Mouse (Mus musculus): ENCODE measurements around the gene Fam89a. TPM values are rescaled to one million over a fixed set of nuclear protein-coding genes. Genes with fewer than 3 reads are reported as not detected.

Gene Fam89a
- polyA plus RNA-seq, 1 experiment from 2014 or later, result 0.90 TPM

DNA sequence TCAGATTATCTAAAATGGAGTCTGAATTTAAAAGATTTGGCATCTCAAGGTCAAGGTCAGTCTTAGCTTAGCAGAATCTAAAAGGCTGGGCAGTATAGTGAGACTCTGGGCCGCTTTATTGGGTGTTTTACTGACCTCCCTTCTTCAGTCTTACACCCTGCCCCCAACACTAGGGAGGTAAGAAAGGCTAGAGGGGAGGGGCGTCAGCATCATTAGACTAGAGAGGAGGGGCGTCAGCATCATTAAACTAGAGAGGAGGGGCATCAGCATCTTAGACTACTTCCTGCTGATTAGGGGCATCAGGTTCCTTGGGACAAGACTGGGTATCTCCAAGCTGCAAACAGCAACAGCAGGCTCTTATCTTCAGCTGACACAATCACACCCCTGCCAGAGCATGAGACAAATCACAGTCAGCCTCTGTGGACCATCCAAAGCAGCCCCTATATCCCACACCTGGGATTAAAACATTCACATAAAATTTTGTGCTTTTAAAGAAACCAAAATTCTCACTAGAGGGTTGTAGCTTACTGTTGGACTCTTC, 16.2 kb downstream of the Fam89a start:
- Histone ChIP-seq H3K4me1 (ENCODE audit: control insufficient read depth, insufficient read depth, low read depth, low read length) (no peaks in the 10 kb centered on the region), H3K27ac (ENCODE audit: low read depth, low read length) (no peak overlapping the region), H3K4me2 (ENCODE audit: low read length) (no peak overlapping the region), H3K36me3 (ENCODE audit: control insufficient read depth, insufficient read depth, low read length) (peaks cover 37% of the 10 kb centered on the region), H3K9ac (ENCODE audit: low read depth, low read length) (no peak overlapping the region), H3K4me3 (ENCODE audit: low read length) (no peak overlapping the region), H3K27me3 (replicated peaks; ENCODE audit: control insufficient read depth, insufficient read depth, low read length) (no peaks in the 10 kb centered on the region), H3K9me3 (ENCODE audit: control insufficient read depth, low read length) (no peaks in the 10 kb centered on the region)
- no peak for ATAC-seq
- 71% methylated on average over 3 of the region's 3 CpGs for WGBS

DNA sequence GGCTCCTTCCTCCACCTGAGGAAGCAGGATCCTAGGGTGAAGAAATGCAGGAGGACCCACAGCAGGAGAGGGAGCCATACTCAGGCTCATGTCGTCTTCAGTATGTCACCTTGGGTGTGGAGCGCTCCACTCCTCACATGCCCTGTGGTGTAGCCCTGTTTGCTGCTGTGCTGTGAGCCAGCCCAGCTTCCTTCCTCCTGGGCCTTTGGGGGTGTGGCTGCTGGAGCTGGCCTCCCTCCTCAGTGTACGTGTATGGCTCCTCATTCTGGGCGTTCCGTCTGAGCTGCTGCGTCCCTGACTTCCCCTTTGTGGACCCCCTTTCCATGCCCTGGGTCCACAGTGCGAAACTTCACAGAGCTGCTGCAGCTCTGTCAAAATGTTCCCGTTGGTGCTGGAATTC, 18.8 kb downstream of the Fam89a start:
- no peaks in the 10 kb centered on the region for H3K4me1 ChIP-seq (ENCODE audit: control insufficient read depth, insufficient read depth, low read depth, low read length)
- no peak overlapping the region for H3K4me3 ChIP-seq (ENCODE audit: low read length)
- H3K27ac ChIP-seq (ENCODE audit: low read depth, low read length), result no peak overlapping the region
- no peak for ATAC-seq
- H3K9me3 ChIP-seq (ENCODE audit: control insufficient read depth, low read length), result no peaks in the 10 kb centered on the region
- H3K9ac ChIP-seq (ENCODE audit: low read depth, low read length), result no peak overlapping the region
- peaks cover 56% of the 10 kb centered on the region for H3K36me3 ChIP-seq (ENCODE audit: control insufficient read depth, insufficient read depth, low read length)
- WGBS, result 98% methylated on average over 8 of the region's 8 CpGs
- H3K4me2 ChIP-seq (ENCODE audit: low read length), result no peak overlapping the region
- H3K27me3 ChIP-seq (replicated peaks; ENCODE audit: control insufficient read depth, insufficient read depth, low read length), result no peaks in the 10 kb centered on the region

DNA sequence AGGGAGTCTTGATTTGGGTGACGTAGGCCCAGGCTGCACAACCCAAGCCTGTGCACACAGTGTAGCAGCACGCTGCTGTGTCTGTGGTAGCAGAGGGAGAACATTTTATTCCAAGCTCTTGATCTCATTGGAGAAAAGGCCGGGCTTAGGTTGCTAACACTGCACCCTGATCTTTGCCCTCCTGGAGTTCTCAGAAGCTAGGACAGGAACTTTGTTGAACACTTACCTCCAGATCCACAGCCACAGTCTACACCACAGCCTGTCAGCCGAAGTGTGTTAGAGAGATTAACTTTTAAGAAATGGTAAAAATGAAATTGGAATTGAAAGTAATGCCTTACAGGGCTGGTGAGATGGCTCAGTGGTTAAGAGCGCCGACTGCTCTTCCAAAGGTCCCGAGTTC, 27.3 kb downstream of the Fam89a start:
- Histone ChIP-seq H3K9me3 (ENCODE audit: control insufficient read depth, low read length) (no peaks in the 10 kb centered on the region), H3K36me3 (ENCODE audit: control insufficient read depth, insufficient read depth, low read length) (peaks cover 17% of the 10 kb centered on the region), H3K4me3 (ENCODE audit: low read length) (no peak overlapping the region), H3K4me1 (ENCODE audit: control insufficient read depth, insufficient read depth, low read depth, low read length) (peaks cover 18% of the 10 kb centered on the region), H3K4me2 (ENCODE audit: low read length) (no peak overlapping the region), H3K9ac (ENCODE audit: low read depth, low read length) (no peak overlapping the region), H3K27ac (ENCODE audit: low read depth, low read length) (no peak overlapping the region), H3K27me3 (replicated peaks; ENCODE audit: control insufficient read depth, insufficient read depth, low read length) (no peaks in the 10 kb centered on the region)
- 96% methylated on average over 7 of the region's 7 CpGs for WGBS
- no peak for ATAC-seq

DNA sequence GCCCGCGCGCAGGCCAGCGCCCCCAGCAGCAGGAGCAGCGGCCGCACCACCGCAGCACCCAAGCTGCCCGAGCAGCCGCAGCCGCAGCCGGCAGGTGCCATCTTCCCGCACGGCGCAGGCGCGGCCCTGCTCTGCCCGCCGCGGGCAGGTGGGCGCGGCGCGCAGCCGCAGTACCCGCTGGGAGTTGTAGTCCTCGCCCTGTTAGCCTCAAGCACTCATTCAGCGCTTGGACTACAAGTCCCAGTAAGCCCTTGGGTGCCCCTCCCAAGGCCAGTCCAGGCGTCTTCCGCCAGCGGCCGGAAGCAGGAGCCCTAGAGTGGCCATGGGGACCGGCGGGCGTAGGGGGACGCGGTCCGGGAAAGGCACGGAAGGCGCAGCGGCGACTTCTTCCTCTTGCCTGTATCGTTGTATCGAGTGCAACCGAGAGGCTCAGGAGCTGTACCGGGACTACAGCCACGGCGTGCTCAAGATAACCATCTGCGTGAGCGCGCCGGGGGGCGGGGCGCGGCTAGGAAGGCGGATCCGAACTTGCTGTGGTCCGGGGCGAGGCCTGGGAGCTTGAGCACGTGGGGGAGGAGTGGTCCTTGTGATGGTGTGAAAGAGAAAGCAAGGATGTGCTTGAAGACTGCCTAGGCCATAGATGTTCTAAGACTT, 29.6 kb downstream of the Fam89a start, which contains the start of the genes Ttc13 and Arv1:
Ttc13 (minus strand) TSS at position 122 of the 654 bp plus-strand sequence.
Arv1 (plus strand) TSS at position 278 of the 654 bp plus-strand sequence.
- H3K4me3 ChIP-seq (ENCODE audit: low read length), result peak within 1 kb of the TSS; percentile 81
- peak within 1 kb of the TSS; percentile 91 for H3K9ac ChIP-seq (ENCODE audit: low read depth, low read length)
- peaks cover 18% of the 10 kb centered on the region for H3K4me1 ChIP-seq (ENCODE audit: control insufficient read depth, insufficient read depth, low read depth, low read length)
- no peaks in the 10 kb centered on the region for H3K9me3 ChIP-seq (ENCODE audit: control insufficient read depth, low read length)
- peak within 1 kb of the TSS; percentile 82 for H3K4me2 ChIP-seq (ENCODE audit: low read length)
- peak; percentile 99 for ATAC-seq
- H3K27ac ChIP-seq (ENCODE audit: low read depth, low read length), result peak within 1 kb of the TSS; percentile 71
- no peaks in the 10 kb centered on the region; the same call in 1 of the 2 replicates for H3K36me3 ChIP-seq (ENCODE audit: control insufficient read depth, insufficient read depth, low read length)
- WGBS, result under 1% methylated on average over 59 of the region's 59 CpGs
- H3K27me3 ChIP-seq (replicated peaks; ENCODE audit: control insufficient read depth, insufficient read depth, low read length), result no peaks in the 10 kb centered on the region

DNA sequence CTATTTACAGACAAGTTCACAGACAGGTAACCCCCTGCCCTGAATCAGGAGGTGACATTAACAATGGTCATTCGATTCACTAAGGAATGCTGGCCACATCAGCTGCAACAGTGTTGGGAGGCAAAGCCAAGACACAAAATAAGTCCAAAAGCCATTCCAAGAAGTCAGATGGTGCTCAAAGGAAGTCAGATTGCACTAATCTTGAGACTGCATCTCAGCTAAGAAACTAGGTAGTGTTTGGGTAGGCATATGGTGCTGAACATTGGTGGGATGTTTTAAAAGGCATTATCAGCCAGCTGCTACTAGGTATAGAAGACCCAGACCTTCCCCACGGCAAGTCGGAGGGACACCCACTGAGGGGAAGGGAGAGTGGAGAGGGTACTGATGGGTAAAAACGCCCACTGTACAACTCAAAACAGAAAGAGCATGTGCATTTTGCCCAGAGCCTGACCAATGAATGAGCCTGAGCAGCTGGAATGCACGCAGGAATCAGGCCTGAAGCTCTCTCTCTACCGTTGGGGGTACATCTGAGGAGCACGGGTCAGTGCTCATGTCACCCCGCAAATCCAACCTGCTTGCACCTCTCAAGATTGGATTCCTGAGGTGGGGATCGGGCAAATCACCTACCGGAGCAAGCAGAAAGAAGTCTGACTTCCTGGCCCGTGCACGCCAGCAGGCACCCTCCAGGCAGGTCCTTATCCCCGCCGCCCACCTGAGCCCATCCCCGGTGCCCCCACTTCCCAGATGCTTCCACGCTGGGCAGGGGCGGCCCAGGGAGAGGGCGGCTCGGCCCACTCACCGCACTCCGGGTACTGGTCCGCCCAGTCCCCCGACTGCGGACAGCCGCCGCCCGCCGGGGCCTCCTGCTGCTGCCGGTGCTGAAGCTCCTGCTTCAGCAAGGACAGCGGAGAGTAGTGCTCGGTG, 30.4 kb downstream of the Fam89a start:
- Histone ChIP-seq H3K9ac (ENCODE audit: low read depth, low read length) (peak overlapping the region; percentile 91), H3K27ac (ENCODE audit: low read depth, low read length) (peak overlapping the region; percentile 63; the same call in 1 of the 2 replicates), H3K4me3 (ENCODE audit: low read length) (peak overlapping the region; percentile 81), H3K27me3 (replicated peaks; ENCODE audit: control insufficient read depth, insufficient read depth, low read length) (no peaks in the 10 kb centered on the region), H3K9me3 (ENCODE audit: control insufficient read depth, low read length) (no peaks in the 10 kb centered on the region), H3K36me3 (ENCODE audit: control insufficient read depth, insufficient read depth, low read length) (no peaks in the 10 kb centered on the region; the same call in 1 of the 2 replicates), H3K4me1 (ENCODE audit: control insufficient read depth, insufficient read depth, low read depth, low read length) (peaks cover 18% of the 10 kb centered on the region), H3K4me2 (ENCODE audit: low read length) (peak overlapping the region; percentile 82)
- WGBS, result 3% methylated on average over 27 of the region's 31 CpGs
- ATAC-seq, result peak; percentile 69

DNA sequence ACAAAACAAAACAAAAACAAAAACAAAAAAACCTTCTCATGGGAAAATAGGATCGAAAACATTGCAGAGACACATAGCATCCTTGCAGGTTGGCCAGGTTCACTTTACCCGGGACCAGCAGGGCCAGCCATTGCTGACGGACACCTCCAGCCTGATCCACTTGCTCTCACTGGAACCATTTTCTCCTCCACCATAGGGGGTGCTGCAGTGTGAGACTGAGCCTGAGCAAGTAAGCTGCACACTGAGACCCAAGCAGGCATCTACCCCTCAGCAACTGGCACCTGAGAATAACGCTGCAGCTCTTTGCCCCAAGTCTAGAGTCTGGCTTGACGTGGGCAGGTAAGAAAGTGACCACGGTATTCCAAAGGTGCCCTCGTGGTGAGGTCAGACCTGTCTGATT, 31.5 kb downstream of the Fam89a start:
- ATAC-seq, result no peak
- 83% methylated on average over 7 of the region's 7 CpGs for WGBS
- H3K4me3 ChIP-seq (ENCODE audit: low read length), result no peak overlapping the region
- no peaks in the 10 kb centered on the region for H3K36me3 ChIP-seq (ENCODE audit: control insufficient read depth, insufficient read depth, low read length)
- no peaks in the 10 kb centered on the region for H3K27me3 ChIP-seq (replicated peaks; ENCODE audit: control insufficient read depth, insufficient read depth, low read length)
- H3K4me1 ChIP-seq (ENCODE audit: control insufficient read depth, insufficient read depth, low read depth, low read length), result peaks cover 18% of the 10 kb centered on the region
- no peak overlapping the region for H3K27ac ChIP-seq (ENCODE audit: low read depth, low read length)
- H3K9ac ChIP-seq (ENCODE audit: low read depth, low read length), result no peak overlapping the region
- no peak overlapping the region for H3K4me2 ChIP-seq (ENCODE audit: low read length)
- no peaks in the 10 kb centered on the region for H3K9me3 ChIP-seq (ENCODE audit: control insufficient read depth, low read length)

DNA sequence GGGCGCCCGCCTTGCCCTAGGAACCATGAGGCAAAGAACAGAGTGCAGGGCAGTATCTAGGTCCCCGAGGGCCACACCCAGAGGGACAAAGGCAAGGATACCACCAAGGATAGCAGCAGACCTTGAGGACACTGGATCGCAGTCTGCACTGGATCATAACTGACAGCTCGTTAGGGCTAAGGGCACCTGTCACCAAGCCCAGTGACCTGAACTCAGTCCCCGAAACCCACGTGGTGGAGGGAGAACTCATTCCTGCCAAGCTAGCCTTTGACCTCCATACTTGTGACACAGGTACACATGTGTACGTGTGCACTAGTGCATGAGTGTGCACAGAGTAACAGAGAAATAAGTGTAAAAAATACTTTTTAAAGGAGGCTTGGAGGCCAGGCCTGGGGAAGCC, 35.9 kb downstream of the Fam89a start:
- H3K9ac ChIP-seq (ENCODE audit: low read depth, low read length), result no peak overlapping the region
- no peak overlapping the region for H3K4me2 ChIP-seq (ENCODE audit: low read length)
- H3K4me1 ChIP-seq (ENCODE audit: control insufficient read depth, insufficient read depth, low read depth, low read length), result peaks cover 5% of the 10 kb centered on the region
- H3K27ac ChIP-seq (ENCODE audit: low read depth, low read length), result no peak overlapping the region
- H3K36me3 ChIP-seq (ENCODE audit: control insufficient read depth, insufficient read depth, low read length), result peaks cover 27% of the 10 kb centered on the region
- H3K9me3 ChIP-seq (ENCODE audit: control insufficient read depth, low read length), result no peaks in the 10 kb centered on the region
- H3K27me3 ChIP-seq (replicated peaks; ENCODE audit: control insufficient read depth, insufficient read depth, low read length), result no peaks in the 10 kb centered on the region
- no peak overlapping the region for H3K4me3 ChIP-seq (ENCODE audit: low read length)
- WGBS, result 88% methylated on average over 8 of the region's 8 CpGs
- ATAC-seq, result no peak

DNA sequence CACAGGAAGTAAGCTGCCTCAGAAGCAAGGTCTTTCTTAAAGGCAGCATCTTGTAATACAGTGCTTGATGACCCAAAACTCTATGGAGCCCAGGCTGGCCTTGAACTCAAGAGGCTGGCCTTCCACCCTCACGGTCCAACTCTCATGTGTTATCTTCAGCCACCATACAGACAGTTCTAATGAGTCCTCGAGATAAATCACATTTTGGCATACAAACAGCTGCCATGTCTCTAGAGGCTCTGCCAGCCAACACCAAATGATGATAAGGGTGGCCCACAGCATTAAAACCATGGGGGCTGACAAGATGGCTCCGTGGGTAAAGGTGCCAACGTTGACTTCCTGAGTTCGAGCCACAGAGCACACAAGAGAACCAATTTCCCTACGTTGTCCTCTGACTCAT, 38.4 kb downstream of the Fam89a start:
- 93% methylated on average over 6 of the region's 6 CpGs for WGBS
- H3K9me3 ChIP-seq (ENCODE audit: control insufficient read depth, low read length), result no peaks in the 10 kb centered on the region

DNA sequence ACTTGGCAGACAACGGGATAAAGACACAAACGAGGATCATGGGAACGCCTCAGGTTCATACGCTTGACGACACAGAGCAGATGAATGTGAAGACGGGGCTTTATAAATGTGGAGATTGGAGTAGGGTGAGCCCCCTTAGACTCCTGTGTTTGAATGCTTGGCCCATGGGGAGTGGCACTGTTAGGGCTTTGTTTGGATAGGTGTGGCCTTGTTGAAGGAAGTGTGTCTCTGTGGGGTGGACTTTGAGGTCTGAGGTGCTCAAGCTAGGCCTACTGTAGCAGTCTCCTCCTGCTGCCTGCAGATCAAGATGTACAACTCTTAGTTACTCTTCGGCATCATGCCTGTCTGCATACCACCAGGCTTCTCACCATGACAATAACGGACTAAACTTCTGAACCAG, 45.8 kb downstream of the Fam89a start:
- no peak for ATAC-seq
- no peaks in the 10 kb centered on the region for H3K27me3 ChIP-seq (replicated peaks; ENCODE audit: control insufficient read depth, insufficient read depth, low read length)
- peaks cover 28% of the 10 kb centered on the region for H3K36me3 ChIP-seq (ENCODE audit: control insufficient read depth, insufficient read depth, low read length)
- H3K4me1 ChIP-seq (ENCODE audit: control insufficient read depth, insufficient read depth, low read depth, low read length), result no peaks in the 10 kb centered on the region
- no peak overlapping the region for H3K4me2 ChIP-seq (ENCODE audit: low read length)
- H3K9me3 ChIP-seq (ENCODE audit: control insufficient read depth, low read length), result no peaks in the 10 kb centered on the region
- no peak overlapping the region for H3K9ac ChIP-seq (ENCODE audit: low read depth, low read length)
- no peak overlapping the region for H3K4me3 ChIP-seq (ENCODE audit: low read length)
- WGBS, result 96% methylated on average over 8 of the region's 8 CpGs
- H3K27ac ChIP-seq (ENCODE audit: low read depth, low read length), result no peak overlapping the region

More for the DNA sequence above, 38.4 kb downstream of the Fam89a start:
- no peak overlapping the region for H3K4me2 ChIP-seq (ENCODE audit: low read length)
- no peaks in the 10 kb centered on the region for H3K4me1 ChIP-seq (ENCODE audit: control insufficient read depth, insufficient read depth, low read depth, low read length)
- peaks cover 42% of the 10 kb centered on the region for H3K36me3 ChIP-seq (ENCODE audit: control insufficient read depth, insufficient read depth, low read length)
- ATAC-seq, result no peak
- no peak overlapping the region for H3K9ac ChIP-seq (ENCODE audit: low read depth, low read length)
- H3K4me3 ChIP-seq (ENCODE audit: low read length), result no peak overlapping the region
- H3K27me3 ChIP-seq (replicated peaks; ENCODE audit: control insufficient read depth, insufficient read depth, low read length), result no peaks in the 10 kb centered on the region
- H3K27ac ChIP-seq (ENCODE audit: low read depth, low read length), result no peak overlapping the region
